In the genomic region with DNA sequence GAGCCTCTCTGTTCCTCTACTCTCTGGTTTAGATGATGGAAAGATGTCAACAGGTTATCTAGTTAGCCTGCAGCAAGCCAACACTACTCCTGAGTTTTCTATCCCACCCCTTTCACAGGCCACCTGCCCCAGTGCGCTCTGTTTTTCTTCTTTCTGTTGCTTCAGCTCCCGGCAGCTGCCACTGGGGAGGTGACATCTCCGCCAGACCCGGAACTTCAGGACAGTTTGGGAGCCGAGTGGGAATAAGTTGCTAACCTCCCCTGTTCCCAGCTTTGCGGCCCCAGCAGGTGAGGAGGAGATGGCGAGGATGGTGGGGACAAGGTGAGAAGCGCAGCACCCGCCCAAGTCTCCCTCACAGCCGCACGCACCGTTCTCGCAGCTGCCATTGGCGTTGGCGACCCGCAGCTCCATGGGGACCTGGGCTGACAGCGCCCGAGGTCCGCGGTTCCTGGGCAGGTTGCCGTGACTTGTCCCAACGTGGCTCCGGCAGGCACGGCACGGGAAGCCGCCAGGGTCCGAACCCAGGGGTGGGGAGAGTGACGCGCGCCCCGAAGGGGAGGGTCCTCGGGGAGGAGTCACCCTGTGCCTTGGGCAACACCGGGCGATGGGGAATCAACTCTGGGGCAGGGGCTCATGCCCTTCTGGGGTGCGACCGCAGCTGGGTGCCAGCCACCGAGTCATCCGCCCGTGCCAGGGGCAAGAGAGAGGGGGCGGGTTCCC, we compare ENCODE assay signal across 8 mouse cellular contexts. TPM values are rescaled to one million over a fixed set of nuclear protein-coding genes. Genes with fewer than 3 reads are reported as not detected.
DNase-seq lines count a peak whose midpoint lies in the region; ATAC-seq and TF ChIP-seq lines count a peak whose summit lies in the region.

Gene Nipal4 (minus strand): TSS at position 643 of the 720 bp plus-strand sequence.

- peak within 1 kb of the TSS; percentile 72 for H3K4me3 ChIP-seq in heart, embryonic 11.5 days (ENCODE audit: low read depth, low read length)
- peak within 1 kb of the TSS; percentile 81 for H3K4me3 ChIP-seq in E14TG2a.4 (replicated peaks; ENCODE audit: low read length)
- peak within 1 kb of the TSS; percentile 47 for H3K4me3 ChIP-seq in hindbrain, embryonic 12.5 days
- H3K4me3 ChIP-seq in liver, postnatal 0 days (ENCODE audit: low read depth, low read length), result peak within 1 kb of the TSS; percentile 44
- peak within 1 kb of the TSS; percentile 60 for H3K4me3 ChIP-seq in stomach, embryonic 14.5 days (ENCODE audit: low read depth, low read length)

- peak; percentile 56 for ATAC-seq in heart, embryonic 11.5 days (replicated peaks; ENCODE audit: insufficient number of reproducible peaks, low FRiP score, low TSS enrichment)
- ATAC-seq in hindbrain, embryonic 12.5 days (ENCODE audit: low FRiP score), result peak; percentile 71
- no peak for ATAC-seq in liver, postnatal 0 days
- ATAC-seq in stomach, embryonic 14.5 days (ENCODE audit: insufficient number of reproducible peaks, insufficient read depth, low FRiP score, low read depth), result peak; percentile 60

- no peaks in the 10 kb centered on the region for H3K36me3 ChIP-seq in heart, embryonic 11.5 days (ENCODE audit: control insufficient read depth, insufficient read depth, low read length)
- H3K36me3 ChIP-seq in E14TG2a.4 (ENCODE audit: insufficient read depth, low read length), result no peaks in the 10 kb centered on the region
- H3K36me3 ChIP-seq in hindbrain, embryonic 12.5 days, result no peaks in the 10 kb centered on the region
- no peaks in the 10 kb centered on the region for H3K36me3 ChIP-seq in liver, postnatal 0 days (replicated peaks; ENCODE audit: insufficient read depth, low read length)
- no peaks in the 10 kb centered on the region for H3K36me3 ChIP-seq in stomach, embryonic 14.5 days (ENCODE audit: control insufficient read depth, insufficient read depth, low read length)

- under 1% methylated on average over 40 of the region's 40 CpGs for WGBS in heart, embryonic 11.5 days (ENCODE audit: insufficient replicate concordance)
- WGBS in hindbrain, embryonic 12.5 days, result 3% methylated on average over 40 of the region's 40 CpGs
- 4% methylated on average over 40 of the region's 40 CpGs for WGBS in liver, postnatal 0 days (ENCODE audit: insufficient replicate concordance)
- 1% methylated on average over 40 of the region's 40 CpGs for WGBS in stomach, embryonic 14.5 days

- no peaks in the 10 kb centered on the region for H3K9me3 ChIP-seq in heart, embryonic 11.5 days (replicated peaks; ENCODE audit: control insufficient read depth, low read length)
- H3K9me3 ChIP-seq in E14TG2a.4 (ENCODE audit: low read length), result no peaks in the 10 kb centered on the region
- no peaks in the 10 kb centered on the region for H3K9me3 ChIP-seq in hindbrain, embryonic 12.5 days (replicated peaks)
- H3K9me3 ChIP-seq in liver, postnatal 0 days (ENCODE audit: low read length), result no peaks in the 10 kb centered on the region
- H3K9me3 ChIP-seq in stomach, embryonic 14.5 days (ENCODE audit: control insufficient read depth, low read depth, low read length), result no peaks in the 10 kb centered on the region

- H3K27ac ChIP-seq in heart, embryonic 11.5 days (ENCODE audit: low read depth, low read length), result peak within 1 kb of the TSS; percentile 35; the same call in 1 of the 2 replicates
- H3K27ac ChIP-seq in hindbrain, embryonic 12.5 days, result no peak within 1 kb of the TSS
- H3K27ac ChIP-seq in liver, postnatal 0 days (ENCODE audit: low read depth), result no peak within 1 kb of the TSS
- H3K27ac ChIP-seq in stomach, embryonic 14.5 days (ENCODE audit: low read length), result no peak within 1 kb of the TSS

- H3K9ac ChIP-seq in heart, embryonic 11.5 days (ENCODE audit: low read depth, low read length), result peak within 1 kb of the TSS; percentile 84
- H3K9ac ChIP-seq in hindbrain, embryonic 12.5 days, result peak within 1 kb of the TSS; percentile 58
- H3K9ac ChIP-seq in liver, postnatal 0 days (replicated peaks), result no peak within 1 kb of the TSS; the same call in 1 of the 2 replicates
- peak within 1 kb of the TSS; percentile 55 for H3K9ac ChIP-seq in stomach, embryonic 14.5 days (replicated peaks; ENCODE audit: low read depth, low read length)

- H3K4me2 ChIP-seq in heart, embryonic 11.5 days, result peak within 1 kb of the TSS; percentile 92
- peak within 1 kb of the TSS; percentile 90 for H3K4me2 ChIP-seq in hindbrain, embryonic 12.5 days (replicated peaks)
- peak within 1 kb of the TSS; percentile 74 for H3K4me2 ChIP-seq in liver, postnatal 0 days (ENCODE audit: low read depth, low read length)
- peak within 1 kb of the TSS; percentile 88 for H3K4me2 ChIP-seq in stomach, embryonic 14.5 days (replicated peaks; ENCODE audit: low read depth, low read length)

- no peak for DNase-seq in heart, adult 9 months (ENCODE audit: low spot score in 2 of 2)
- DNase-seq in embryo, embryonic 10 days (ENCODE audit: low spot score), result peak; percentile 24
- DNase-seq in liver, postnatal 0 days, result peak; percentile 27
- DNase-seq in spleen, adult 12 weeks (ENCODE audit: low spot score), result no peak

- H3K4me1 ChIP-seq in heart, embryonic 11.5 days (ENCODE audit: control insufficient read depth, insufficient read depth, low read length), result peaks cover 4% of the 10 kb centered on the region; the same call in 1 of the 2 replicates
- H3K4me1 ChIP-seq in E14TG2a.4 (replicated peaks; ENCODE audit: low read depth, low read length), result peaks cover 22% of the 10 kb centered on the region
- peaks cover 14% of the 10 kb centered on the region for H3K4me1 ChIP-seq in hindbrain, embryonic 12.5 days
- peaks cover 7% of the 10 kb centered on the region; the same call in 1 of the 2 replicates for H3K4me1 ChIP-seq in liver, postnatal 0 days (ENCODE audit: insufficient read depth)
- no peaks in the 10 kb centered on the region for H3K4me1 ChIP-seq in stomach, embryonic 14.5 days (ENCODE audit: control insufficient read depth, insufficient read depth, low read length)

- no peak for TF ChIP-seq CTCF in E14TG2a.4 (conservative IDR thresholded peaks at IDR 0.05; ENCODE audit: low read length)
- no peak for TF ChIP-seq CTCF in liver, postnatal 0 days (IDR thresholded peaks at IDR 0.05; ENCODE audit: low read depth)

- H3K27me3 ChIP-seq in heart, embryonic 11.5 days (ENCODE audit: control insufficient read depth, insufficient read depth, low read length), result peaks cover 2% of the 10 kb centered on the region; the same call in 1 of the 2 replicates
- peaks cover 46% of the 10 kb centered on the region for H3K27me3 ChIP-seq in E14TG2a.4 (ENCODE audit: insufficient read depth, low read length)
- H3K27me3 ChIP-seq in hindbrain, embryonic 12.5 days, result peaks cover 23% of the 10 kb centered on the region
- H3K27me3 ChIP-seq in liver, postnatal 0 days (ENCODE audit: insufficient read depth, low read length), result peaks cover 24% of the 10 kb centered on the region
- no peaks in the 10 kb centered on the region for H3K27me3 ChIP-seq in stomach, embryonic 14.5 days (ENCODE audit: control insufficient read depth, insufficient read depth, low read length)

- no peak for TF ChIP-seq EP300 in liver, postnatal 0 days (IDR thresholded peaks at IDR 0.05; ENCODE audit: low read depth)

RNA-seq across cellular contexts. Expression of gene Nipal4, which starts in this region (rescaled TPM):
- 12.2 and 18.2 TPM in 2 replicates for polyA plus RNA-seq in heart, embryonic 11.5 days (2014; fragmentation: Nextera tagmentation; extraction: Ambion mirVana)
- polyA plus RNA-seq in hindbrain, embryonic 12.5 days (2016; fragmentation: Nextera tagmentation; extraction: Ambion mirVana), result 0.72 and 0.90 TPM in 2 replicates
- polyA plus RNA-seq in liver, postnatal 0 days (2015; fragmentation: Nextera tagmentation; extraction: Ambion mirVana), result not detected in 2 replicates
- polyA plus RNA-seq in stomach, embryonic 14.5 days (2014; fragmentation: Nextera tagmentation; extraction: Ambion mirVana), result 4.0 and 5.1 TPM in 2 replicates

Comparison
In these comparisons a context has a peak if more than half of its experiments do, and no peak if none do; other contexts are left out.
1. Peak in ATAC-seq, H3K4me3 ChIP-seq, H3K9ac ChIP-seq and H3K4me2 ChIP-seq in hindbrain, embryonic 12.5 days; RNA of the gene not detected or under 1 TPM.
2. Peak in DNase-seq, H3K4me3 ChIP-seq and H3K4me2 ChIP-seq in liver, postnatal 0 days; RNA of the gene not detected or under 1 TPM.